Mouse (Mus musculus): Measurements from ENCODE around the gene Slc27a4. TPM values are rescaled to one million over a fixed set of nuclear protein-coding genes. Genes with fewer than 3 reads are reported as not detected.

Gene Slc27a4
- polyA plus RNA-seq (2014; fragmentation: Nextera tagmentation; extraction: Ambion mirVana) = 6.7 and 8.3 TPM in 2 replicates

DNA sequence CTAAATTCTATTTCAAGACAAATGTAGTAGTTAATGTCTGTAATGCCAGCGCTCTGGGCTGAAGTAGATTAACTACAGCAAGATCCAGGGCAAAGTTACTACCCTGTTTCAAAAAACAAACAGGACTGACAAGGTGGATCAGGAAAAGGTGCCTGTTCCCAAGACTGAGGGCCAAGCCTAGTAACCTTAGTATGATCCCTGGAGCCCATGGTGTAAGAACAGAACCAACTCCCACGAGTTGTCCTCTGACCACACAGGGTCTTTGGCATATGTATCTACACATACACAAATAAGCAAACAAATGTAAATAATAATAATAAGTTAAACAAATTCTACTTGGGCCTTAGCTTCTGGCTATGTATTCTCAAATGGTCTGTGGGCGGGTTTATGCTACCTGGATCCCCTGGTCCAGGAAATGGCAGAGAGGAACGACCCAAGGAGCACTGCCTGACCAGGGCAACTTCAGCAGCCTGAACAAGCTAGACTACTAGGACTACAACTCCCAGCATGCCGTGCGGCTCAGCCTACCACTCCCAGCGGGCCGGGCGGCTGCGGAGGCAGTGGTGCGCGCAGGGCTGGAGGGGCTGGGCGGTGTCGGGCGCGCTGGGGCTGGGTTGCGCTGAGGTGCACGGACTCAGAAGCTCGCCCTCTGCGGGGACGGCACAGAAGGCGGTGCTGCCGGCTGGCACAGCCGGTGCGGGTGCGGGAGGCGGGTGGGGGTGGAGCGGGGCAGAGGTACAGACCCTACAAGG, at the start of gene Slc27a4:
TSS of gene Slc27a4 (plus strand) at position 560 of the 752 bp plus-strand sequence.
- peak within 1 kb of the TSS; percentile 89 for H3K9ac ChIP-seq (ENCODE audit: low read depth, low read length)
- 4% methylated on average over 28 of the region's 28 CpGs for WGBS (ENCODE audit: insufficient replicate concordance)
- H3K36me3 ChIP-seq (ENCODE audit: control insufficient read depth, insufficient read depth, low read length) = peaks cover 7% of the 10 kb centered on the region; the same call in 1 of the 2 replicates
- no peaks in the 10 kb centered on the region; the same call in 1 of the 2 replicates for H3K27me3 ChIP-seq (ENCODE audit: control insufficient read depth, insufficient read depth, low read length)
- peak within 1 kb of the TSS; percentile 35; the same call in 1 of the 2 replicates for H3K27ac ChIP-seq (ENCODE audit: low read depth, low read length)
- peak within 1 kb of the TSS; percentile 88 for H3K4me3 ChIP-seq (ENCODE audit: low read depth, low read length)
- H3K4me1 ChIP-seq (ENCODE audit: control insufficient read depth, insufficient read depth, low read length) = peaks cover 10% of the 10 kb centered on the region
- peak; percentile 93 for ATAC-seq (replicated peaks; ENCODE audit: insufficient number of reproducible peaks, low FRiP score, low TSS enrichment)
- H3K9me3 ChIP-seq (replicated peaks; ENCODE audit: control insufficient read depth, low read length) = no peaks in the 10 kb centered on the region
- peak within 1 kb of the TSS; percentile 89 for H3K4me2 ChIP-seq

DNA sequence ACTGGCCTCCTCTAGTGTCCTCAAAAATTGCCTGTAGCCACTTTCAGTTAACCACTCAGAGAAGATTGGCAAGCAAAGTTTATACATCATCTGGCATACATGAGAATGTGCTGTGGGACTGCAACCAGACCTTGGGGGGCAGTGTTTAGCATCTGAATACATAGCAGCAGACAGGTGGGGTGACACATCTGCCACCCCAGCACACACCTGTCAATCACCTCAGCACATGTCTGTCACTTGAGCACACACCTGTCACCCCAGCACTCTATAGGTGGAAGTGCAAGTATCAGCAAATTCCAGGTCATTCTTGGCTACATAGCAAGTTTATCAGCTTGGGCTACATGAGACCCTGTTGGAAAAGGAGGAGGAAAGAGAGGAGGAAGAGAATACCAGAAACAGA, 46.7 kb upstream of the Slc27a4 start:
- no peak overlapping the region for H3K27ac ChIP-seq (ENCODE audit: low read depth, low read length)
- H3K4me2 ChIP-seq = no peak overlapping the region
- H3K9me3 ChIP-seq (replicated peaks; ENCODE audit: control insufficient read depth, low read length) = no peaks in the 10 kb centered on the region
- no peak for ATAC-seq (replicated peaks; ENCODE audit: insufficient number of reproducible peaks, low FRiP score, low TSS enrichment)
- no peaks in the 10 kb centered on the region for H3K36me3 ChIP-seq (ENCODE audit: control insufficient read depth, insufficient read depth, low read length)
- peaks cover 25% of the 10 kb centered on the region for H3K27me3 ChIP-seq (ENCODE audit: control insufficient read depth, insufficient read depth, low read length)
- no peak overlapping the region for H3K4me3 ChIP-seq (ENCODE audit: low read depth, low read length)
- H3K4me1 ChIP-seq (ENCODE audit: control insufficient read depth, insufficient read depth, low read length) = peaks cover 2% of the 10 kb centered on the region; the same call in 1 of the 2 replicates
- H3K9ac ChIP-seq (ENCODE audit: low read depth, low read length) = no peak overlapping the region

DNA sequence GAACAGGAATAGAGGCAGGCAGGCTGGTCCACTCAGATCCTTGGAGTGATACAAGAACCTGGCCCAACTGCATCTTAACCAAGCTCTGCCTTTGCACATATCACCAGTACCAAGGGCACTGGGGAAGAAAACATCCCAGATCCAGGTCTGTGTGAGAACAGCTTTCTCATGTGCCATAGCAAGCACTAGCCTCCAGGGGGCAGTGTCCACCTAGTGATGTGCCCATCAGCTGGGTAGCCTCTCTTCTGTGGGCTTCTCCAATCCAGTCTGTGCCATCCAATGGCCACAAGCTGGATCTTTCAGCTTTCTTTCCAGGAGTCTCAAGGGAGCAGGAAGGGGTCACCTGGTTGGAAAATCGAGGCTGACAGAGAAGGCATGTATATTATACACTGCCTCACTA, 37.6 kb upstream of the Slc27a4 start:
- peaks cover 6% of the 10 kb centered on the region; the same call in 1 of the 2 replicates for H3K27me3 ChIP-seq (ENCODE audit: control insufficient read depth, insufficient read depth, low read length)
- H3K9ac ChIP-seq (ENCODE audit: low read depth, low read length) = no peak overlapping the region
- H3K27ac ChIP-seq (ENCODE audit: low read depth, low read length) = no peak overlapping the region
- no peak for ATAC-seq (replicated peaks; ENCODE audit: insufficient number of reproducible peaks, low FRiP score, low TSS enrichment)
- H3K36me3 ChIP-seq (ENCODE audit: control insufficient read depth, insufficient read depth, low read length) = no peaks in the 10 kb centered on the region
- H3K9me3 ChIP-seq (replicated peaks; ENCODE audit: control insufficient read depth, low read length) = no peaks in the 10 kb centered on the region
- H3K4me2 ChIP-seq = no peak overlapping the region
- H3K4me3 ChIP-seq (ENCODE audit: low read depth, low read length) = no peak overlapping the region
- no peaks in the 10 kb centered on the region for H3K4me1 ChIP-seq (ENCODE audit: control insufficient read depth, insufficient read depth, low read length)
- 0% methylated on average over 1 of the region's 1 CpGs for WGBS (ENCODE audit: insufficient replicate concordance)

DNA sequence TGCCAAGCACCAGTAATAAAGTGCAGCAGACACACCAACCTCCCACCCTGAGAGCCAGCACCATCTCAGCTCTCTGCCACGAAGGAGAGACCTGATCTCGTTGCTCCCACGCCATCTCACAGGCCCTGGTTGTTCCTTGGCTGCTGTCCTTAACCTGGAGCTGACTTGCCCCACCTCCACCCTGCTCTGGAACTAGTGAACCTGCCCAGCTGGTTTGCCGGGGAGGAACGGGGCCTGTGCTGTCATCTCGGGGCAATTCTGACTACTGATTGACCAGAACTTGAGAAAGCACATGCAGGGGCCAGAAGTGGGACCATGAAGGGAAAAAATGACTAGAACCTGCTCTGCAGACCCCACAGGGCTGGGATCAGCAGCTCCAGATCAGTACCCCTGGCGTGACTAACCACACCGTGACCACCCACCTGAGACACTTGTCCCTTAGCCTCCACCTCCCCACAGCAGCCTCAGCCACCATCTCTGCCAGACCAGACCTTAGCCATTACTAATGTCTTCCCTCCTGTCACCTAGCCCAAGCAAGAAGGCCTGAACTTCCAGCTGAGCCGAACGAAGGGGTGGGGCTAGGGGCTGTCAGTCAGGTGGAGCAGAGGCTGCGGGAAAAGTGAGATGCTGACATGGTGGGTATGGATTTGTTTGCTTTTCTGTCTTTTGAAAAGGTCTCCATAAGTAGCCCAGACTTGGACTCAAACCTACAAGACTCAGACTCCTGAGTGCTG, 34.3 kb upstream of the Slc27a4 start:
- WGBS (ENCODE audit: insufficient replicate concordance) = 62% methylated on average over 11 of the region's 11 CpGs
- ATAC-seq (replicated peaks; ENCODE audit: insufficient number of reproducible peaks, low FRiP score, low TSS enrichment) = no peak
- H3K4me1 ChIP-seq (ENCODE audit: control insufficient read depth, insufficient read depth, low read length) = no peaks in the 10 kb centered on the region
- H3K9ac ChIP-seq (ENCODE audit: low read depth, low read length) = no peak overlapping the region
- no peak overlapping the region for H3K27ac ChIP-seq (ENCODE audit: low read depth, low read length)
- H3K4me2 ChIP-seq = no peak overlapping the region
- no peak overlapping the region for H3K4me3 ChIP-seq (ENCODE audit: low read depth, low read length)
- no peaks in the 10 kb centered on the region for H3K27me3 ChIP-seq (ENCODE audit: control insufficient read depth, insufficient read depth, low read length)
- no peaks in the 10 kb centered on the region for H3K9me3 ChIP-seq (replicated peaks; ENCODE audit: control insufficient read depth, low read length)
- no peaks in the 10 kb centered on the region for H3K36me3 ChIP-seq (ENCODE audit: control insufficient read depth, insufficient read depth, low read length)

DNA sequence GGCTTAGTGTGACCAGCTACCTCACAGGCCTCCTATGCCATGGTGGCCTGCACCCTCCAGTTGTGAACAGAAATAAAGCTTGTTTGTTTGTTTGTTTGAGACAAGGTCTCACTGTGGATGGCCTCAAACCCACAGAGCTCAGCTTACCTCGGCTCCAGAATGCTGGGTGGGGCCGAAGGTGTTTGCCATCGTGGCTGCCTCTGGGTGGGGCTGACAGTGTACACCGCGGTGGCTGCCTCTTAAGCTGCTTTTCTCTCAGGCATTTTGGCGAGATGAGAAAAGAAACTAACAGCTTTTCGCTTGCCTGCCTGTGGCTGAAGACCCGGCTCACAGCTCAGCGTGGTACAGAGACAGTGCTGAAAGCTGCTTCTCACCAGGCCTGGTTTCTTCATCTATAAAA, 33.5 kb upstream of the Slc27a4 start:
- WGBS (ENCODE audit: insufficient replicate concordance) = 60% methylated on average over 9 of the region's 9 CpGs
- Histone ChIP-seq H3K4me1 (ENCODE audit: control insufficient read depth, insufficient read depth, low read length) (no peaks in the 10 kb centered on the region; the same call in 1 of the 2 replicates), H3K27ac (ENCODE audit: low read depth, low read length) (no peak overlapping the region), H3K27me3 (ENCODE audit: control insufficient read depth, insufficient read depth, low read length) (no peaks in the 10 kb centered on the region), H3K36me3 (ENCODE audit: control insufficient read depth, insufficient read depth, low read length) (no peaks in the 10 kb centered on the region), H3K4me2 (no peak overlapping the region), H3K9ac (ENCODE audit: low read depth, low read length) (no peak overlapping the region), H3K4me3 (ENCODE audit: low read depth, low read length) (no peak overlapping the region), H3K9me3 (replicated peaks; ENCODE audit: control insufficient read depth, low read length) (no peaks in the 10 kb centered on the region)
- no peak for ATAC-seq (replicated peaks; ENCODE audit: insufficient number of reproducible peaks, low FRiP score, low TSS enrichment)

DNA sequence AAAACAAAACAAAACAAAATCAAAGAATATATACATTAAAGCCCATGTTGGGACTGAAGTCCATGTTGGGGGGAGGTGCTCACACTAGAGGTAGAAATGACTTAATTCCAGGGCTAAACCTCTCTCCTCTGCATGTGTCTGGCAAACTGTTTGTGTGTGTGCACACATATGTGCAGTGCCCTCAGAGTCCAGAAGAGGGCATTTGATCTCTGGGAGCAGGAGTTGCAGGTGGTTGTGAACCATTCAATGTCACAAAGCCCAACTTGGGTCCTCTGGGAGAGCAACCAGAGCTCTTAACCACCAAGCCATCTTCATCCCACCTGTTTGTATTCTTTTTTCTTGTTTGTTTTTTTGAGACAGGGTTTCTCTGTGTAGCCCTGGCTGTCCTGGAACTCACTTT, 32.3 kb upstream of the Slc27a4 start:
- Histone ChIP-seq H3K9ac (ENCODE audit: low read depth, low read length) (no peak overlapping the region), H3K4me2 (no peak overlapping the region), H3K27ac (ENCODE audit: low read depth, low read length) (no peak overlapping the region), H3K4me3 (ENCODE audit: low read depth, low read length) (no peak overlapping the region), H3K4me1 (ENCODE audit: control insufficient read depth, insufficient read depth, low read length) (no peaks in the 10 kb centered on the region; the same call in 1 of the 2 replicates), H3K36me3 (ENCODE audit: control insufficient read depth, insufficient read depth, low read length) (no peaks in the 10 kb centered on the region), H3K9me3 (replicated peaks; ENCODE audit: control insufficient read depth, low read length) (no peaks in the 10 kb centered on the region), H3K27me3 (ENCODE audit: control insufficient read depth, insufficient read depth, low read length) (no peaks in the 10 kb centered on the region)
- no peak for ATAC-seq (replicated peaks; ENCODE audit: insufficient number of reproducible peaks, low FRiP score, low TSS enrichment)

DNA sequence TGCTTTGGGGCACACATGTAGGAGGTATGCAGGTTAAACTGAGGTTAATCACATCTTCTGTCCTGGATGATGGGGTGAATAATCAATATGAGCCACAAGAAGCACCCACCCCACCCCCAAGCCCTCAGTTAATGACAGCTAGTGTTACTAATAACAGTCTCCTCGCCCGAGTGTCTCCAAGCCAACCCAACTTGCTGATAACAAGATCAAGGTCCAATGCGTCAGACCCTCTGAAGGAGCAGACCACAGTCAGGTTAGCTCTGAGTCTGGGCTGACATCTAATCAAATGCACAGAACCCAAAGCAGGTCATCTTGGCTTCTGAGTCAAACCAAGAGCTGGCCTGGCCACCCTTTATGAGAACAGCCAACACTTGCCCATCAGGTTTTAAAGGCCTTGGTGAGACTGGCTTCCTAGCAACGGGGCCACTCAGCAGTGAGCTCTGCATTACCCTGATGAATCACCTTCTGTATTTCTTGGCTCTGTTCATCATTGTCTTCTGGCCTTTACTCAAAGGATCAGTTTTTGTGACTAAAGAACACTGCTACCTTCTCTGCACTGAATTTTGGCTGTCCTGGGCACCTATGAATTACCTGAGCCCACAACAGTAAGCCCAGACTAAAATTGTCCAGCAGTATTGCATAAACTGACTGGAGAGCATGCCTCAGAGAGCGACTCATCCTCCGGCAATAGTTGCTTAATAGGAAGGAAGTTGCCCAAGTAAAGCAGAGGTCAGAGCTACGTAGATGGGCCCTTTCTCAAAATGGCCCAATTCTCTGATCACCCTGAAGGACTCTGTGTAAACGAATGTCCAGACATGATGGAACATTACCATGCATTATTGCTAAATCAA, 30.6 kb upstream of the Slc27a4 start:
- Histone ChIP-seq H3K27ac (ENCODE audit: low read depth, low read length) (no peak overlapping the region), H3K4me1 (ENCODE audit: control insufficient read depth, insufficient read depth, low read length) (no peaks in the 10 kb centered on the region; the same call in 1 of the 2 replicates), H3K4me3 (ENCODE audit: low read depth, low read length) (no peak overlapping the region), H3K27me3 (ENCODE audit: control insufficient read depth, insufficient read depth, low read length) (no peaks in the 10 kb centered on the region), H3K9me3 (replicated peaks; ENCODE audit: control insufficient read depth, low read length) (no peaks in the 10 kb centered on the region), H3K4me2 (no peak overlapping the region), H3K36me3 (ENCODE audit: control insufficient read depth, insufficient read depth, low read length) (peaks cover 3% of the 10 kb centered on the region; the same call in 1 of the 2 replicates), H3K9ac (ENCODE audit: low read depth, low read length) (no peak overlapping the region)
- WGBS (ENCODE audit: insufficient replicate concordance) = 67% methylated on average over 8 of the region's 8 CpGs
- no peak for ATAC-seq (replicated peaks; ENCODE audit: insufficient number of reproducible peaks, low FRiP score, low TSS enrichment)

DNA sequence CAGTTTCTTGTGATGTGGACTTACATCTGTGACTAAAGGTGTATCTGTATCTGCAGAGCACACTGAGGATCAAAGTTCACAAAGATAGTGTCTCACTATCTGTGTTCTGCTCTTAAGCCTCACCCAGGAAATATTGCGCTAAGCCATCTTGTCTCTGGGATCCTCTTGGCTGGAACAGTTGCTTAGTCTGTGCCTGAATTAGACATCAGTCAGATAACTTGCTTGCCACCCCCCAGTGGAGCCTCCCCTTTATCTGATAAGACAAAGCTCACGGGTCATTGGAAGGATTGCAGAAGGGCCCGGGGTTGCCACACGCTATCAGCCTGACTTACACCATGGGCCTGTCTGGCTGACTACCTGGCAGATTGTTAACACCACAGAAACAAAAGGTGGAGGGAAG, 29.1 kb upstream of the Slc27a4 start:
- ATAC-seq (replicated peaks; ENCODE audit: insufficient number of reproducible peaks, low FRiP score, low TSS enrichment) = no peak
- H3K27me3 ChIP-seq (ENCODE audit: control insufficient read depth, insufficient read depth, low read length) = no peaks in the 10 kb centered on the region
- H3K9me3 ChIP-seq (replicated peaks; ENCODE audit: control insufficient read depth, low read length) = no peaks in the 10 kb centered on the region
- WGBS (ENCODE audit: insufficient replicate concordance) = 62% methylated on average over 4 of the region's 4 CpGs
- H3K4me3 ChIP-seq (ENCODE audit: low read depth, low read length) = no peak overlapping the region
- no peaks in the 10 kb centered on the region; the same call in 1 of the 2 replicates for H3K4me1 ChIP-seq (ENCODE audit: control insufficient read depth, insufficient read depth, low read length)
- H3K27ac ChIP-seq (ENCODE audit: low read depth, low read length) = no peak overlapping the region
- H3K9ac ChIP-seq (ENCODE audit: low read depth, low read length) = no peak overlapping the region
- no peak overlapping the region for H3K4me2 ChIP-seq
- H3K36me3 ChIP-seq (ENCODE audit: control insufficient read depth, insufficient read depth, low read length) = peaks cover 17% of the 10 kb centered on the region
